Mouse (Mus musculus) liver, postnatal 0 days (tissue): ENCODE measurements at regions not wholly inside any gene's neighbourhood (a gene's known extent, or its start where the extent isn't known, plus 50 kb on each side); places are given as distances from the start of the nearest gene placed in this dataset.

Source experiments
- ATAC-seq: fragments of 200-750 bp; cut with Nextera tagmentation; 2 replicates; pipeline ENCODE4 v1.8.0; 2017; ENCODE audit warnings: mild to moderate bottlenecking, moderate library complexity
- DNase-seq: peaks from one replicate; pipeline ENCODE4 v3.0.0-alpha.2; 2016
- H3K27ac ChIP-seq: fragments of 300-500 bp; sonication (generic); 2 replicates; pipeline ENCODE4 v1.5.1; 2014; ENCODE audit warnings: antibody characterized with exemption, moderate library complexity, mild to moderate bottlenecking, low read depth
- H3K27me3 ChIP-seq: fragments of 300-500 bp; sonication (generic); 2 replicates; pipeline ENCODE4 v1.6.1; 2014; ENCODE audit warnings: low read length, control low read depth, mixed read lengths; ENCODE audit not compliant: insufficient read depth
- H3K36me3 ChIP-seq: fragments of 300-500 bp; sonication (generic); replicated peaks from 2 replicates; pipeline ENCODE4 v1.6.1; 2014; ENCODE audit warnings: mild to moderate bottlenecking, control low read depth, low read length, moderate library complexity, mixed read lengths; ENCODE audit not compliant: insufficient read depth
- H3K4me1 ChIP-seq: fragments of 300-500 bp; sonication (generic); 2 replicates; pipeline ENCODE4 v1.6.1; 2014; ENCODE audit warnings: antibody characterized with exemption, mild to moderate bottlenecking, control low read depth; ENCODE audit not compliant: insufficient read depth
- H3K4me2 ChIP-seq: fragments of 300-500 bp; sonication (generic); 2 replicates; pipeline ENCODE4 v1.6.1; 2014; ENCODE audit warnings: low read depth, mild to moderate bottlenecking, low read length, moderate library complexity, mixed read lengths
- H3K4me3 ChIP-seq: fragments of 300-500 bp; sonication (generic); 2 replicates; pipeline ENCODE4 v1.5.1; 2014; ENCODE audit warnings: low read depth, low read length
- H3K9ac ChIP-seq: fragments of 300-500 bp; sonication (generic); replicated peaks from 2 replicates; pipeline ENCODE4 v1.6.1; 2014; ENCODE audit warnings: mild to moderate bottlenecking, moderate library complexity
- H3K9me3 ChIP-seq: fragments of 300-500 bp; sonication (generic); 2 replicates; pipeline ENCODE4 v1.6.1; 2016; ENCODE audit warnings: mild to moderate bottlenecking, control low read depth, low read length, mixed read lengths
- CTCF ChIP-seq: sonication (generic); IDR thresholded peaks from 2 replicates; pipeline ENCODE4 v1.5.1; 2016; ENCODE audit warnings: antibody characterized with exemption, low read depth
- EP300 ChIP-seq: IDR thresholded peaks from 2 replicates; pipeline ENCODE4 v1.6.1; 2016; ENCODE audit warnings: antibody characterized with exemption, low read depth, mild to moderate bottlenecking
- WGBS: fragments of 180-500 bp; shearing (Covaris S2); extraction: QIAGEN DNeasy Blood & Tissue Kit; methylation state at CpG from one replicate; pipeline ENCODE4 v1.1.7; 2014; ENCODE audit not compliant: insufficient replicate concordance; 5-methylcytosine and 5-hydroxymethylcytosine counted together

DNA sequence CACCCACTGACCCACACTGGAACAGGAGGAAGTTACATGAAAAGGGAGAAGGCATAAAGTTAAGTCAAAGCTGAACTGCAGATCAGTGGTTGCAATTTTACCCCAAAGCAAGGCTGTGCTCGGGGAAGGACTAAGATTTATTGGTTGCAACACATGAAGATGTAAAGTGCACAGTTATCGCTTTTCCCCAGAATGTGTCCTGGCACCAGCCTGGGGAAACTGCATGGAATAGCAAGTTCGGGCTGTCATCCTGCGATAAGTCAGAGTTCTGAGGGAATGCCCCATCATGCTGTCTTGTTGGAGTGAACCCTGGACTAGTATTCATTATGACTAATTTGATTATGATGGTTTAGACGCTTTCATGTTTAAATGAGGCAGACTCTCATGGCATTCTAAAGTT, 128.5 kb upstream of the Adgrl2 start:
- H3K27ac ChIP-seq: no peak overlapping the region
- 80% methylated on average over 5 of the region's 5 CpGs for WGBS
- TF ChIP-seq EP300: no peak
- TF ChIP-seq CTCF: no peak
- no peak overlapping the region for H3K4me2 ChIP-seq
- H3K4me3 ChIP-seq: no peak overlapping the region
- no peaks in the 10 kb centered on the region for H3K9me3 ChIP-seq
- DNase-seq (no peak), ATAC-seq (no peak)
- no peaks in the 10 kb centered on the region for H3K36me3 ChIP-seq
- no peak overlapping the region for H3K9ac ChIP-seq
- H3K27me3 ChIP-seq: no peaks in the 10 kb centered on the region
- no peaks in the 10 kb centered on the region for H3K4me1 ChIP-seq

DNA sequence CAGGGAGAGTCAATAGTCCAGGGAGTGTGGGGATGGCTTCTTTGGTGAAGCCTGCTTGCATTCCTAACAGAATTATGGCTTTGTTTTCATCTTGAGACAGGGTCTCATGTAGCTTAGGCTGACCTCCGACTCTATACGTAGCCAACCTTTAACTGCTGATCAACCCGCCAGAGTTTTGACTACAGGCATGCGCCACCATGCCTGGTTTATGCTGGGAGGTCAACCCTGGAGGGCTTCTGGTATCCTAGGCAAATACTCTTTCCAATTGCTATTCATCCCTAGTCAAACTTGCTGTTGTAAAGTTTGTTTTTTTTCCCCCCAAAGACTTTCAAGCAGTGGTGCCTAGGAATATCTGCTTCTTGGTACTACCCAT, 127.3 kb upstream of the Adgrl2 start:
- ATAC-seq (no peak), DNase-seq (no peak)
- Histone ChIP-seq H3K4me3 (no peak overlapping the region), H3K9ac (no peak overlapping the region), H3K27me3 (no peaks in the 10 kb centered on the region), H3K4me2 (no peak overlapping the region), H3K4me1 (no peaks in the 10 kb centered on the region), H3K9me3 (no peaks in the 10 kb centered on the region), H3K36me3 (no peaks in the 10 kb centered on the region), H3K27ac (no peak overlapping the region)
- 80% methylated on average over 4 of the region's 4 CpGs for WGBS
- TF ChIP-seq CTCF: no peak

DNA sequence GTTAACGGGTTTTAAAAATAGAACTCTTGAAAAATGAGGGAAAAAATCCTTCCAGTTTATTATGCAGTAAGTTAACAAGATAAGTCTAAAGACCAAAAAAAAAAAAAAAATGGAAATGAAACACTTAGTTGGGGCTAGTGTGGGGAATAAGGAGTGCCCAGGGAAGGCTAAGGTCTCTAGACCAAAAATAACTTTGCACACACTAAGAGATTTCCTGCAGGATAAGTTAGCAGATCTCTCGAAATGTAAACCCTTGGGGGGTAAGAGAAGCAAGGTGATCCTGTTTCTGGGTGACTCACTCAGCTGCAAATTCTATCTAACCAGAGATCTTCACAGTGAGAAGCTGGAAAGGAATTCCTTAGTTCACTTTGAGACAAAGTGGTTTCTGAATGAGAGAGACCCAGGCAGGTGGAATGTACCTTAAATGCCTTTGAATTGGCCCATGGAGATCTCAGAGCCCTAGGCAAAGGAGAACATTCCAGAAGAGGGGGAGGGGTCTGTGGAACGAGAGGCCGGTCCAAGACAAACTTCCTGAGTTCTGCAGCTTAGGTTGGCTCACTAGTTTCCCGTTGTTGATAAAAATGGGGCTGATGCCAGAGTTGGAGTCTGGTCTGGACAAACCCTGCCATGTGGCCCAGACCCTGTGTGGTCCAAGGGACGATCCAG, 126.8 kb upstream of the Adgrl2 start:
- TF ChIP-seq EP300 (no peak), CTCF (no peak)
- no peak overlapping the region for H3K4me2 ChIP-seq
- no peak overlapping the region for H3K27ac ChIP-seq
- no peak for DNase-seq
- no peak overlapping the region for H3K9ac ChIP-seq
- H3K27me3 ChIP-seq: no peaks in the 10 kb centered on the region
- H3K36me3 ChIP-seq: no peaks in the 10 kb centered on the region
- ATAC-seq: no peak
- WGBS: 46% methylated on average over 6 of the region's 6 CpGs
- H3K4me3 ChIP-seq: no peak overlapping the region
- H3K9me3 ChIP-seq: no peaks in the 10 kb centered on the region
- no peaks in the 10 kb centered on the region; the same call in 1 of the 2 replicates for H3K4me1 ChIP-seq

DNA sequence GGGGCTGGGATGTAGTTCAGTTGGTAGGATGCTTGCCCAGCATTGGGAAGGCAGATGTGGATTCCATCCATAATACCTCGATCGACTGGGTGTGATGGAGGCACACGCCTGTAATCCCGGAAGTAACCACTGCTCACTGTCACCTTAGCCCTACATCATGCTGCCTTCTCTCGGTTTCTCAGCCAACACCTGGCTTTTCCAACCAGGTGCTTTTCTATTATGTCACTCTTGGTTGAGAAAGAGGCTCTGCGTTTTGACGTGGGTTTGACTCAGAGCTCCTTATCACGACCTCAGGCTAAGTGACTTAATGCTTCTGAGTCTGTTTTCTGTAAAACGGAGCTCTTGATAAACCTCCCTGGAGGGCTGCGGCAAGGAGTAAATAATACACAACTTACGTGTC, 126.2 kb upstream of the Adgrl2 start:
- H3K27ac ChIP-seq: no peak overlapping the region
- 67% methylated on average over 11 of the region's 11 CpGs for WGBS
- no peak for DNase-seq
- no peak for TF ChIP-seq CTCF
- no peak for TF ChIP-seq EP300
- no peaks in the 10 kb centered on the region for H3K9me3 ChIP-seq
- peaks cover 3% of the 10 kb centered on the region for H3K4me1 ChIP-seq
- no peak overlapping the region for H3K4me2 ChIP-seq
- H3K9ac ChIP-seq: no peak overlapping the region
- H3K4me3 ChIP-seq: no peak overlapping the region
- no peaks in the 10 kb centered on the region for H3K36me3 ChIP-seq
- ATAC-seq: no peak
- H3K27me3 ChIP-seq: no peaks in the 10 kb centered on the region

DNA sequence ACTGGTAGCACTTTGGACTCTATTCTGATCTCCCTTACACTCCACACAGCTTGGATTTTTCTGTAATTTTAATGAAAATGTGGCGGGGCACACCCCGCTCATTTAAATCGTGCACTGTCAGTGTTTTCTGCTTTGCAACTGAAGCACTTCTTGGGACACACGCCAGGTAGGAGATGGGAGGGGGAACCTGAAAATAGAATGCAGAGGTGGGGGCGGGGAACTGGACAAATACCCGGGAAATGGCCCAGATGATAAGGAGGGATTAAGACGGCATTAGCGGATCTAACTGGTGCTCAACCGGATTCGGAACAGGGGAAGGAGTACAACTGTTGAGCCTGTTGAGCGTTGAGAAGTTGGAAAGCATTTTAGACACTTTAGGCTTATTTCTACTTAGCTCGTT, 125.5 kb upstream of the Adgrl2 start:
- no peak overlapping the region for H3K27ac ChIP-seq
- H3K36me3 ChIP-seq: no peaks in the 10 kb centered on the region
- peaks cover 4% of the 10 kb centered on the region for H3K4me1 ChIP-seq
- H3K4me2 ChIP-seq: no peak overlapping the region
- 69% methylated on average over 12 of the region's 12 CpGs for WGBS
- DNase-seq (no peak), ATAC-seq (no peak)
- TF ChIP-seq EP300: no peak
- TF ChIP-seq CTCF: no peak
- no peak overlapping the region for H3K4me3 ChIP-seq
- H3K27me3 ChIP-seq: no peaks in the 10 kb centered on the region
- H3K9me3 ChIP-seq: no peaks in the 10 kb centered on the region
- no peak overlapping the region for H3K9ac ChIP-seq

DNA sequence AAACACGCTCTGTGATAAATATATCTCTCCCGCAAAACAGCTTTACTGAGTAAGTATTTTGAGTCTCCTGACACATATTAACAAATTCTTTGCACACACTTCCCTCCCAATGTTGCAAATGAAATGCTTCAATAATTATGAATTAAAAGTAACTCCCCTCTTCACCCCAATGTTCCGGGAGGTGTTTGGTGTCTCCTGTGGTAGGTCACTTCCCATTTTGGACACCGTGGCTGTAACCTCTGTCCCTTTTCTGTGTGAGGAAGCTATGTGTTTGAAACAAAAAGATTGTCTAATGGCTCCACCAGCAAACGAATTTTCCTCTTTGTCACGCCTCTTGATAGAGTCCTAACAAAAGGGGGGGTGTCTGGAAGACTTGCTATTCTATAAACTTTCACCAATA, 122.5 kb upstream of the Adgrl2 start:
- no peaks in the 10 kb centered on the region for H3K36me3 ChIP-seq
- DNase-seq: no peak
- TF ChIP-seq CTCF: no peak
- TF ChIP-seq EP300: no peak
- H3K4me2 ChIP-seq: no peak overlapping the region
- H3K27me3 ChIP-seq: no peaks in the 10 kb centered on the region
- H3K9me3 ChIP-seq: no peaks in the 10 kb centered on the region
- H3K4me1 ChIP-seq: peaks cover 4% of the 10 kb centered on the region
- WGBS: 57% methylated on average over 6 of the region's 6 CpGs
- no peak overlapping the region for H3K9ac ChIP-seq
- no peak for ATAC-seq
- no peak overlapping the region for H3K27ac ChIP-seq
- no peak overlapping the region for H3K4me3 ChIP-seq
